Mouse (Mus musculus) spleen, postnatal 14 days (tissue): Measurements from ENCODE around the gene Ptprd.

Experiments used
- DNase-seq, 2 experiments: peaks; one replicate each; pipeline ENCODE4 v3.0.0; 2021 to 2022; ENCODE audit warnings: low spot score in 2 of 2

The Ptprd gene

GRCm38 (mm10) chr4:78211529-78212494, at the start of gene Ptprd:
Gene Ptprd, minus strand, starts transcription at chr4:78211961.
- DNase-seq, result no peak

- no peak for DNase-seq
Measured at GRCm38 (mm10) chr4:78235820-78236219, 24.1 kb upstream of the Ptprd start.

- DNase-seq, result no peak
Measured at GRCm38 (mm10) chr4:78235316-78235715, 23.6 kb upstream of the Ptprd start.

- DNase-seq, result no peak
Measured at GRCm38 (mm10) chr4:78234681-78235080, 22.9 kb upstream of the Ptprd start.

- no peak for DNase-seq
Measured at GRCm38 (mm10) chr4:78213949-78214348, 2.2 kb upstream of the Ptprd start.

- DNase-seq, result no peak
Measured at GRCm38 (mm10) chr4:78212941-78213340, 1.2 kb upstream of the Ptprd start.

- DNase-seq, result no peak
Measured at GRCm38 (mm10) chr4:78210878-78211528, 758 bp downstream of the Ptprd start.

- DNase-seq, result no peak
Measured at GRCm38 (mm10) chr4:78205018-78205417, 6.7 kb downstream of the Ptprd start.

GRCm38 (mm10) chr4:78168447-78168846, 43.3 kb downstream of the Ptprd start:
- no peak for DNase-seq

- DNase-seq, result no peak
Measured at GRCm38 (mm10) chr4:78160451-78160850, 51.3 kb downstream of the Ptprd start.

- DNase-seq, result no peak
Measured at GRCm38 (mm10) chr4:78150561-78150960, 61.2 kb downstream of the Ptprd start.

GRCm38 (mm10) chr4:78142767-78143148, 69.0 kb downstream of the Ptprd start:
- no peak for DNase-seq

- no peak for DNase-seq
Measured at GRCm38 (mm10) chr4:78142088-78142766, 69.5 kb downstream of the Ptprd start.

GRCm38 (mm10) chr4:78110898-78111297, 100.9 kb downstream of the Ptprd start:
- DNase-seq, result no peak

- no peak for DNase-seq
Measured at GRCm38 (mm10) chr4:78097526-78097925, 114.2 kb downstream of the Ptprd start.

GRCm38 (mm10) chr4:78082744-78083143, 129.0 kb downstream of the Ptprd start:
- no peak for DNase-seq

GRCm38 (mm10) chr4:78077499-78077898, 134.3 kb downstream of the Ptprd start:
- DNase-seq, result no peak

GRCm38 (mm10) chr4:78077087-78077486, 134.7 kb downstream of the Ptprd start:
- DNase-seq, result no peak

- DNase-seq, result no peak
Measured at GRCm38 (mm10) chr4:78038401-78038800, 173.4 kb downstream of the Ptprd start.

- DNase-seq, result no peak
Measured at GRCm38 (mm10) chr4:78002065-78002464, 209.7 kb downstream of the Ptprd start.

- no peak for DNase-seq
Measured at GRCm38 (mm10) chr4:77992709-77993108, 219.1 kb downstream of the Ptprd start.

GRCm38 (mm10) chr4:77982094-77982493, 229.7 kb downstream of the Ptprd start:
- DNase-seq, result no peak
